Mouse (Mus musculus) C2C12 (cell line): ENCODE measurements around the gene Acat2. TPM values are rescaled to one million over a fixed set of nuclear protein-coding genes. Genes with fewer than 3 reads are reported as not detected.
"Not testable (repeated sequence)": the region's sequence is repeated elsewhere in the genome, so short reads cannot be mapped to it uniquely, and the experiment has no call there.

Experiments used
- H3K27me3 ChIP-seq: one replicate; pipeline ENCODE4 v1.6.1; 2011; ENCODE audit not compliant: control insufficient read depth, insufficient read depth, insufficient read length
- H3K36me3 ChIP-seq: one replicate; pipeline ENCODE4 v1.6.1; 2011; ENCODE audit not compliant: control insufficient read depth, insufficient read depth
- H3K4me3 ChIP-seq: one replicate; pipeline ENCODE4 v1.5.1; 2011; ENCODE audit warnings: mild to moderate bottlenecking, control low read depth; ENCODE audit not compliant: poor library complexity, insufficient read depth, severe bottlenecking
- H3K79me2 ChIP-seq: one replicate; pipeline ENCODE4 v1.6.1; 2011; ENCODE audit not compliant: control insufficient read depth, insufficient read depth
- H3K79me3 ChIP-seq: one replicate; pipeline ENCODE4 v1.6.1; 2011; ENCODE audit warnings: low read depth, control low read depth
- H3ac ChIP-seq: one replicate; pipeline ENCODE3; 2011; ENCODE audit warnings: low read depth; ENCODE audit not compliant: control insufficient read depth, insufficient read length
- CEBPB ChIP-seq: IDR thresholded peaks from one replicate; pipeline ENCODE4 v1.6.1; 2011; ENCODE audit warnings: low read depth, mild to moderate bottlenecking, control low read depth, moderate library complexity
- CTCF ChIP-seq: IDR thresholded peaks from one replicate; pipeline ENCODE4 v1.5.1; 2011; ENCODE audit not compliant: control insufficient read depth, insufficient read depth, insufficient read length
- FOSL1 ChIP-seq: IDR thresholded peaks from one replicate; pipeline ENCODE4 v1.8.0; 2011; ENCODE audit warnings: mild to moderate bottlenecking, low read length; ENCODE audit not compliant: poor library complexity, insufficient read depth, severe bottlenecking
- MAX ChIP-seq: IDR thresholded peaks from one replicate; pipeline ENCODE4 v1.6.1; 2011; ENCODE audit warnings: mild to moderate bottlenecking, control low read depth
- MYOD1 ChIP-seq: IDR thresholded peaks from one replicate; pipeline ENCODE4 v1.6.1; 2011; ENCODE audit warnings: low read depth; ENCODE audit not compliant: control insufficient read depth, insufficient read length
- MYOG ChIP-seq: IDR thresholded peaks from one replicate; pipeline ENCODE4 v1.6.1; 2011; ENCODE audit not compliant: control insufficient read depth, insufficient read length; ENCODE audit errors: extremely low read depth
- USF1 ChIP-seq: IDR thresholded peaks from one replicate; pipeline ENCODE4 v1.6.1; 2011; ENCODE audit warnings: low read depth, mild to moderate bottlenecking, control low read depth, moderate library complexity
- polyA plus RNA-seq: library from polyadenylated mRNA; unstranded; fragments of >200 nt; fragmentation: generic; extraction: Trizol; gene quantifications from one replicate; pipeline ENCODE4 v1.2.1, GENCODE M21; 2012; ENCODE audit warnings: missing spikeins

Acat2 gene
- polyA plus RNA-seq, 1 experiment: 90.7 TPM

GRCm38 (mm10) chr17:12991194-12991634 lies 30.7 kb upstream of the Acat2 start:
- no peak for TF ChIP-seq CTCF
- no peak for TF ChIP-seq CEBPB
- TF ChIP-seq MYOD1: no peak
- no peak for TF ChIP-seq MYOG
- TF ChIP-seq FOSL1: no peak
- TF ChIP-seq USF1: no peak
- TF ChIP-seq MAX: no peak
- peaks cover 58% of the 10 kb centered on the region for H3K79me2 ChIP-seq
- H3K79me3 ChIP-seq: peaks cover 53% of the 10 kb centered on the region
- peaks cover 25% of the 10 kb centered on the region for H3K36me3 ChIP-seq
- peak overlapping the region; percentile 77 for H3ac ChIP-seq
- peak overlapping the region; percentile 89 for H3K4me3 ChIP-seq
- no peaks in the 10 kb centered on the region for H3K27me3 ChIP-seq

GRCm38 (mm10) chr17:12990567-12991145 lies 30.1 kb upstream of the Acat2 start:
- Histone ChIP-seq H3ac (peak overlapping the region; percentile 77), H3K4me3 (peak overlapping the region; percentile 89), H3K36me3 (peaks cover 30% of the 10 kb centered on the region), H3K27me3 (no peaks in the 10 kb centered on the region), H3K79me3 (peaks cover 57% of the 10 kb centered on the region), H3K79me2 (peaks cover 63% of the 10 kb centered on the region)
- TF ChIP-seq CEBPB (no peak), USF1 (peak; percentile 71), MAX (peak; percentile 26)

- Histone ChIP-seq H3K79me3 (peaks cover 76% of the 10 kb centered on the region), H3K36me3 (peaks cover 55% of the 10 kb centered on the region), H3K79me2 (peaks cover 89% of the 10 kb centered on the region)
- not testable (repeated sequence) for H3ac ChIP-seq, H3K27me3 ChIP-seq, H3K4me3 ChIP-seq
Measured at GRCm38 (mm10) chr17:12988096-12988495, 27.5 kb upstream of the Acat2 start.

GRCm38 (mm10) chr17:12983988-12984387 lies 23.4 kb upstream of the Acat2 start:
- no peak overlapping the region for H3ac ChIP-seq
- H3K79me3 ChIP-seq: peaks cover 60% of the 10 kb centered on the region
- no peak overlapping the region for H3K4me3 ChIP-seq
- H3K36me3 ChIP-seq: peaks cover 82% of the 10 kb centered on the region
- no peaks in the 10 kb centered on the region for H3K27me3 ChIP-seq
- H3K79me2 ChIP-seq: peaks cover 93% of the 10 kb centered on the region
- no peak for TF ChIP-seq MAX
- no peak for TF ChIP-seq CEBPB
- TF ChIP-seq MYOG: no peak
- TF ChIP-seq MYOD1: no peak
- TF ChIP-seq USF1: no peak
- no peak for TF ChIP-seq CTCF
- no peak for TF ChIP-seq FOSL1

- H3ac ChIP-seq: no peak overlapping the region
- H3K79me2 ChIP-seq: peaks cover 49% of the 10 kb centered on the region
- peaks cover 55% of the 10 kb centered on the region for H3K36me3 ChIP-seq
- no peak overlapping the region for H3K4me3 ChIP-seq
- H3K27me3 ChIP-seq: no peaks in the 10 kb centered on the region
- peaks cover 21% of the 10 kb centered on the region for H3K79me3 ChIP-seq
- TF ChIP-seq USF1: no peak
- TF ChIP-seq MAX: no peak
- TF ChIP-seq MYOD1: no peak
- TF ChIP-seq CTCF: no peak
- TF ChIP-seq MYOG: no peak
- no peak for TF ChIP-seq CEBPB
- no peak for TF ChIP-seq FOSL1
Measured at GRCm38 (mm10) chr17:12978546-12978945, 18.0 kb upstream of the Acat2 start.

GRCm38 (mm10) chr17:12973851-12974250 lies 13.3 kb upstream of the Acat2 start:
- H3K27me3 ChIP-seq: no peaks in the 10 kb centered on the region
- H3K79me3 ChIP-seq: peaks cover 16% of the 10 kb centered on the region
- peaks cover 59% of the 10 kb centered on the region for H3K36me3 ChIP-seq
- TF ChIP-seq CTCF (no peak), MYOD1 (no peak), MAX (no peak), CEBPB (no peak), USF1 (no peak), FOSL1 (no peak), MYOG (no peak)
- H3K4me3 ChIP-seq: no peak overlapping the region
- H3ac ChIP-seq: no peak overlapping the region
- H3K79me2 ChIP-seq: peaks cover 29% of the 10 kb centered on the region
